Mouse (Mus musculus): Measurements from ENCODE around the gene Ptpre. TPM values are rescaled to one million over a fixed set of nuclear protein-coding genes. Genes with fewer than 3 reads are reported as not detected.
"Not testable (repeated sequence)": the region's sequence is repeated elsewhere in the genome, so short reads cannot be mapped to it uniquely, and the experiment has no call there.

Gene Ptpre
- 1.0 and 1.2 TPM in 2 replicates for polyA plus RNA-seq (2014; fragmentation: Nextera tagmentation; extraction: Ambion mirVana)

DNA sequence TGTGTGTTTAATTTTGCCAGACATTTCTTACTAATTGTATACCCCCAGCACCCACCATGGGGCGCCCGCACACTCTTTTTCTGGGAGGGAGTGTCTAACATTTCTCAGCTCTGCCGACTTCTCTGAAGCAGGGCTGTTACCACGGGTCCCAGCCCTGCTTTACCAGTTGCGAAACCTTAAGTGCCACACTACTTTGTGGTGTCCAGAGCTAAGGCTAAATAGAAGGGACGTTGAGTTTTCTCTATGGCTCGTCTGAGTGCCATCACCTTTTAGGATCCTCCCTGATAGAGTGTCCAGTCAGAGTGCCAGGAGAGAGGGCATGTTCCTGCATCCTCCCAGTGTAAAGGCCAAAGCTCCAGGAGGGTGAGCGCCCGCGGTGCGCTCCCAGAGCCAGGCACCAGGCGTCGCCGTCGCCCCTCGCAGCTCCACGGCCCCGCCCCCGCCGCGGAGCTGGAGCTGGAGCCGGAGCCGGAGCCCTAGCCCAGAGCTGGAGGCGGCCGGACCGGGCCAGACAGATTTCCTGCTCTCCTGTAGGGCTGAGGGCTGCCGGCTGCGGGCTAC is at the start of gene Ptpre:
Gene Ptpre (plus strand): TSS at position 141 of the 561 bp plus-strand sequence.
- Histone ChIP-seq H3K4me3 (ENCODE audit: low read depth, low read length) (peak within 1 kb of the TSS; percentile 62), H3K9me3 (replicated peaks; ENCODE audit: control insufficient read depth, low read length) (no peaks in the 10 kb centered on the region), H3K9ac (replicated peaks; ENCODE audit: low read length) (peak within 1 kb of the TSS; percentile 57), H3K4me2 (ENCODE audit: low read depth, low read length) (peak within 1 kb of the TSS; percentile 97), H3K4me1 (ENCODE audit: control insufficient read depth, insufficient read depth, low read length) (no peaks in the 10 kb centered on the region; the same call in 1 of the 2 replicates), H3K36me3 (replicated peaks; ENCODE audit: control insufficient read depth, insufficient read depth, low read depth, low read length) (no peaks in the 10 kb centered on the region), H3K27ac (replicated peaks; ENCODE audit: low read depth, low read length) (no peak within 1 kb of the TSS), H3K27me3 (ENCODE audit: control insufficient read depth, insufficient read depth, low read length) (peaks cover 13% of the 10 kb centered on the region)
- DNase-seq (ENCODE audit: low spot score) (peak; percentile 88), ATAC-seq (replicated peaks; ENCODE audit: insufficient number of reproducible peaks, low FRiP score, low TSS enrichment, low read depth) (peak; percentile 89)
- WGBS: 4% methylated on average over 28 of the region's 28 CpGs

DNA sequence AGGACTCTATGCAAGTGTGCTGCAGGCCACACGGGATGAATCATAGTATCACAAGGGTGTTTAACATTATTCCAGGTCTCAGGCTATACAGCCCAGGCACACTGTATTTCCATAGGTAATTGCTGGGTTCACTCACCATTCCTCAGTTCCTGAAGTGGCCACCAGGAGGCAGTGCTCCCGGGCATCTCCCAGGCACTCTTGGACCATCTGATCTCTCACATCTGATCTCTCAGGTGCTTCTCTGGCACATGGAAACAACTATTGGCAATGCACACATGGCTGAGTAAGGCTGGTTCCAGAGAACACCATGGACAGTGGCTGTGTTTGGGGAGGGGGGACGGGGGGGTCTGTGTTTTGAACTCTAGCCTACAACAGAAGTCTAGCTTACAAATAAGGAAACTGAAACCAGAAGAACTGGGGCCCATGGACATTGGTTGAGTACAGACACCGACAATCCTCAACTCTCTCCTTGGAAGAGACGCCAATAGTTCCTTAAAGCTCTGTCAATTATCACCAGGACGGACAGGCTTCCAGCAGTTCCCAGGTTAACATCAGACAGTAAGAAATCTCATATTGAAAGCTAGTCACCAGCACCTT is 49.0 kb upstream of the Ptpre start:
- Histone ChIP-seq H3K9me3 (replicated peaks; ENCODE audit: control insufficient read depth, low read length) (no peaks in the 10 kb centered on the region), H3K4me1 (ENCODE audit: control insufficient read depth, insufficient read depth, low read length) (no peaks in the 10 kb centered on the region), H3K36me3 (replicated peaks; ENCODE audit: control insufficient read depth, insufficient read depth, low read depth, low read length) (no peaks in the 10 kb centered on the region), H3K9ac (replicated peaks; ENCODE audit: low read length) (no peak overlapping the region), H3K27ac (replicated peaks; ENCODE audit: low read depth, low read length) (no peak overlapping the region), H3K4me2 (ENCODE audit: low read depth, low read length) (no peak overlapping the region), H3K4me3 (ENCODE audit: low read depth, low read length) (no peak overlapping the region), H3K27me3 (ENCODE audit: control insufficient read depth, insufficient read depth, low read length) (no peaks in the 10 kb centered on the region)
- DNase-seq (ENCODE audit: low spot score) (peak; percentile 29), ATAC-seq (replicated peaks; ENCODE audit: insufficient number of reproducible peaks, low FRiP score, low TSS enrichment, low read depth) (no peak)
- 69% methylated on average over 6 of the region's 6 CpGs for WGBS

DNA sequence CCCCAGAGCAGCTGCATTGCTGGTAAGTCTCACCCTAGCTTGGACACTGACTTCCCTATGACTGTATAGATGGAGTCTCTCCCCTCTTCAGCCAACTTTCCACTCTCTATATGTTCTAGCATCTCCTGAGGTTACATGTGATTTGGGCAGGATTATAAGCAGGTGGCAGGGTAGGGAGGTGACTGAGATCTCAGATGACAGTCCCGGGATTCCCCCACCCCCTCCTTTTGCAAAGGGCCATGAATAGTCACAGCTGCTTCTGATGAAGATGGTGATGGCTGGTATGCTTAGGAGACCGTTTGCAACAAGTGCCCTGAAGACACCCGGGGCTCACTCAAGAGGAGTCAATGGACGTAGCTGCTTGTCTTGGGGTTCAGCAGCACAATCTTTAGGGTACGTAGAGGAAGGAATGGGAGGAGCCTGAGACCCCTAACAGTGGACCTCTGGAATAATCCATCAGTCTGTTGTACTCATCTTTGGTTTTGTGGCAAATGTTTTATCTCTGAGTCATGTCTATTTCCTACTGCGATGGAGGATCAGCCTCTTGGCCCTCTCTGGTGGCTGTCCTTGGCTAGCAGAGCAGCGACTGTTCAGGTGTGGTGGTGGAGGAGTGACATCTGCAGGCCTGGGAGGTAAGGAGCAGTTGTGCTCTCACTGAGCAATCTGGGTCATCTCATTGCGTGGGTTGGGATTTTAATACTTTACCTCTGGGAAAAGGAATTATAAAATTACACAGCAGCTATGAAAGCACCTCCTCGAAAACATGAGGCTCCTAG is 47.4 kb upstream of the Ptpre start:
- no peak overlapping the region for H3K4me3 ChIP-seq (ENCODE audit: low read depth, low read length)
- no peak overlapping the region for H3K4me2 ChIP-seq (ENCODE audit: low read depth, low read length)
- DNase-seq (ENCODE audit: low spot score): no peak
- no peak for ATAC-seq (replicated peaks; ENCODE audit: insufficient number of reproducible peaks, low FRiP score, low TSS enrichment, low read depth)
- 78% methylated on average over 9 of the region's 9 CpGs for WGBS
- no peaks in the 10 kb centered on the region for H3K27me3 ChIP-seq (ENCODE audit: control insufficient read depth, insufficient read depth, low read length)
- no peaks in the 10 kb centered on the region for H3K4me1 ChIP-seq (ENCODE audit: control insufficient read depth, insufficient read depth, low read length)
- H3K36me3 ChIP-seq (replicated peaks; ENCODE audit: control insufficient read depth, insufficient read depth, low read depth, low read length): no peaks in the 10 kb centered on the region
- H3K9me3 ChIP-seq (replicated peaks; ENCODE audit: control insufficient read depth, low read length): no peaks in the 10 kb centered on the region
- no peak overlapping the region for H3K27ac ChIP-seq (replicated peaks; ENCODE audit: low read depth, low read length)
- H3K9ac ChIP-seq (replicated peaks; ENCODE audit: low read length): no peak overlapping the region

DNA sequence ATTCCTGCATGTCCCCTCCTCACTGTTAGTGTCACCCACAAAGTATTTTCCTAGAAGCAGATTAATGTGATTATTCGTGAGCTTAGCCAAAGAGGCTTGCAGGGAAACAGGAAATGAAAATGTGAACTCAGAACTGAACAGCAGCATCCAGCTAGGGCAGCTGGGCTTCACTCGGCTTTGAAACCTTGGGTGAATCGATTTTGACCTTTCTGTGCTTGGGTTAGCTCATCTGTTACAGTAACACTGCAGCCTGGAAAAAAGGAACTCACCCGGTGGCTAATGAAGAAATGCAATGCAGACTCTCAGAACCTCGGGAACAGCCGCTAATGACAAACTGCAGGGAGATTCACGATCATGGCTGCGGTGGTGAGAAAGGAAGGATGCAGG is 46.8 kb upstream of the Ptpre start:
- Histone ChIP-seq H3K27ac (replicated peaks; ENCODE audit: low read depth, low read length) (no peak overlapping the region), H3K4me3 (ENCODE audit: low read depth, low read length) (no peak overlapping the region), H3K9me3 (replicated peaks; ENCODE audit: control insufficient read depth, low read length) (no peaks in the 10 kb centered on the region), H3K9ac (replicated peaks; ENCODE audit: low read length) (no peak overlapping the region), H3K36me3 (replicated peaks; ENCODE audit: control insufficient read depth, insufficient read depth, low read depth, low read length) (no peaks in the 10 kb centered on the region), H3K4me1 (ENCODE audit: control insufficient read depth, insufficient read depth, low read length) (no peaks in the 10 kb centered on the region), H3K27me3 (ENCODE audit: control insufficient read depth, insufficient read depth, low read length) (no peaks in the 10 kb centered on the region), H3K4me2 (ENCODE audit: low read depth, low read length) (no peak overlapping the region)
- no peak for DNase-seq (ENCODE audit: low spot score)
- ATAC-seq (replicated peaks; ENCODE audit: insufficient number of reproducible peaks, low FRiP score, low TSS enrichment, low read depth): no peak
- WGBS: 60% methylated on average over 8 of the region's 8 CpGs

DNA sequence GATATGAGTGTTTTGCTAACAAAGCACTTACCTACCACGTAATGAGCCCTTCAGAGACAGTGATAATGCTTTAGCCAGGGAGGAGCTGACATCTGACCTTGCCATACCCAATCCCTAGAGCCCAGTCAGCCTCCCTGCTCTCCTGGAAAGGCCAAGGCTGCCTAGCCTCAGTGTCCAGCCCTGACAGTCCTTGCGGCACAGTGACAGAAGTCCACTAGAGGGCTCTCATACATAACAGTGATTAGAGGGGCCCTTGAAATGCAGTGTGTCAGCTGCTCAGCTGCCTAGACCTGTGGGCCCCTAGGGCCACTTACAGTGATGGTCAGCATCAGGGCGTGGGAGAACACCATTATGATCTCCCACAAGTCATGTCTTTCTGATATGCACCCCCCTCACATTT is 42.0 kb upstream of the Ptpre start:
- DNase-seq (ENCODE audit: low spot score) (peak; percentile 35), ATAC-seq (replicated peaks; ENCODE audit: insufficient number of reproducible peaks, low FRiP score, low TSS enrichment, low read depth) (no peak)
- Histone ChIP-seq H3K4me3 (ENCODE audit: low read depth, low read length) (no peak overlapping the region), H3K27ac (replicated peaks; ENCODE audit: low read depth, low read length) (no peak overlapping the region), H3K4me2 (ENCODE audit: low read depth, low read length) (no peak overlapping the region), H3K9ac (replicated peaks; ENCODE audit: low read length) (no peak overlapping the region), H3K36me3 (replicated peaks; ENCODE audit: control insufficient read depth, insufficient read depth, low read depth, low read length) (no peaks in the 10 kb centered on the region), H3K9me3 (replicated peaks; ENCODE audit: control insufficient read depth, low read length) (no peaks in the 10 kb centered on the region), H3K27me3 (ENCODE audit: control insufficient read depth, insufficient read depth, low read length) (no peaks in the 10 kb centered on the region), H3K4me1 (ENCODE audit: control insufficient read depth, insufficient read depth, low read length) (no peaks in the 10 kb centered on the region)
- WGBS: 41% methylated on average over 3 of the region's 3 CpGs

DNA sequence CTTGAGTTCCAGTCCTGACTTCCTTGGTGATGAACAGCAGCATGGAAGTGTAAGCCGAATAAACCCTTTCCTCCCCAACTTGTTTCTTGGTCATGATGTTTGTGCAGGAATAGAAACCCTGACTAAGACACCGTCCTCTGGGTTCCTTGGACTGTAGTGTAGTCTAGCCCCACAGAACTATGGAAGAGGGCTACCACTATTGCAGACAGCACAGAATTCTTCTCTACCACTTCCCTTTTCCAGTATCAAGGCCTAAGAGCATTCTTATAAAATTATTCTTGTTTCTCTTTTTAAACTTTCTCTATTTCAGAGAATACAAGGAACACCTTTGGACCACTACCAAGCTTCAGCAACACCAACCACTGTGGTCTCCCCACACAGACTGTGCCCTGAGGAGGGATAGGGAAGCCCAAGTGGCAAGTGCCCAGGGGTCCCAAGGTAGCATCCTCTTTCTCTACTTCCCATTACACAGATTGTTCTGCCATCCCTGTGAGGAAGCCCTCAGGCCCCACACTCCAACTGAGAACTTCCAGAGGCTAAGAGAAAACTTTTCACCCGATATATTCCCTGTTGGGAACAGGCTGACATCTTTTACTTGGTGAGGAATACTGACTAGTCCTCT is 38.6 kb upstream of the Ptpre start:
- Histone ChIP-seq H3K4me1 (ENCODE audit: control insufficient read depth, insufficient read depth, low read length) (no peaks in the 10 kb centered on the region), H3K9ac (replicated peaks; ENCODE audit: low read length) (no peak overlapping the region), H3K4me3 (ENCODE audit: low read depth, low read length) (no peak overlapping the region), H3K9me3 (replicated peaks; ENCODE audit: control insufficient read depth, low read length) (no peaks in the 10 kb centered on the region), H3K27me3 (ENCODE audit: control insufficient read depth, insufficient read depth, low read length) (no peaks in the 10 kb centered on the region), H3K27ac (replicated peaks; ENCODE audit: low read depth, low read length) (no peak overlapping the region), H3K4me2 (ENCODE audit: low read depth, low read length) (no peak overlapping the region), H3K36me3 (replicated peaks; ENCODE audit: control insufficient read depth, insufficient read depth, low read depth, low read length) (no peaks in the 10 kb centered on the region)
- no peak for DNase-seq (ENCODE audit: low spot score)
- no peak for ATAC-seq (replicated peaks; ENCODE audit: insufficient number of reproducible peaks, low FRiP score, low TSS enrichment, low read depth)
- 72% methylated on average over 3 of the region's 3 CpGs for WGBS

DNA sequence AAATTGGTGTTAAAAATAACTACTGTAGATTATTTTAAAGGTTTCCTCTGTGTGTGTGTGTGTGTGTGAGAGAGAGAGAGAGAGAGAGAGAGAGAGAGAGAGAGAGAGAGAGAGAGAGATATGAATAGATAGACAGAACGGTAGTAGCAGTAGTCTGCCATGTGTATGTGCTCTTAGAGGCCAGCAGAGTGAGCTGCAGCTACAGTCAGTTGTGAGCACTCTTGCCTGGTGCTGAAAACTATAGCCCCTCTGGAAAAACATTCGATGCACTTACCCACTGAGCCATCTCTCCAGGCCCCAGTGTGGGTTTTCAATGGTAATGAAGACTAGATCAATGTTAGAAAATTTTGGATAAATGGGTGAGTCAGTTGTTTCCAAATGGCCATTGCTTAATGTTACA is 37.9 kb upstream of the Ptpre start:
- H3K4me2 ChIP-seq (ENCODE audit: low read depth, low read length): no peak overlapping the region
- H3K4me3 ChIP-seq (ENCODE audit: low read depth, low read length): no peak overlapping the region
- ATAC-seq (replicated peaks; ENCODE audit: insufficient number of reproducible peaks, low FRiP score, low TSS enrichment, low read depth) (no peak), DNase-seq (ENCODE audit: low spot score) (no peak)
- H3K36me3 ChIP-seq (replicated peaks; ENCODE audit: control insufficient read depth, insufficient read depth, low read depth, low read length): no peaks in the 10 kb centered on the region
- no peak overlapping the region for H3K9ac ChIP-seq (replicated peaks; ENCODE audit: low read length)
- H3K4me1 ChIP-seq (ENCODE audit: control insufficient read depth, insufficient read depth, low read length): no peaks in the 10 kb centered on the region
- 57% methylated on average over 2 of the region's 2 CpGs for WGBS
- no peak overlapping the region for H3K27ac ChIP-seq (replicated peaks; ENCODE audit: low read depth, low read length)
- no peaks in the 10 kb centered on the region for H3K9me3 ChIP-seq (replicated peaks; ENCODE audit: control insufficient read depth, low read length)
- H3K27me3 ChIP-seq (ENCODE audit: control insufficient read depth, insufficient read depth, low read length): no peaks in the 10 kb centered on the region

DNA sequence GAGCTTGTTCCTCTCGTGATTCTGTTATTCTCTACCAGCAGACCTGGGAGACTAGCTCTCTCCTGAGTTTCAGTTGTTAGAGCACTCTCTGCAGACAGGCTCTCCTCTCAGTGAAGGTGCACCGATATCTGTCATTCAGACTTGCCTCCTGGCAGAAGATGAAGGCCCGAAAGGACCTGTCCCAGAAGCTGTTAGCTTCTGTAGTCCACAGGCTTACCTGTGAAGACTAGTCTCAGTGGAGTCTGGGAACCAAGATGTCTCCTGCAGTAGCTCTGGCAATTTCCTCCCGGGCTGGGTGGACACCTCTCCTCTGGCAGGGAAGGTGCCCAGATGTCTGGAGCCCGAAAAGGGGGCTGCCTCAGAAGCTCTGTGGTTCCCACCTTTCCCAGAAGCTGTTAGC is 30.8 kb upstream of the Ptpre start:
- not testable (repeated sequence) for H3K27ac ChIP-seq (replicated peaks; ENCODE audit: low read depth, low read length); H3K4me2 ChIP-seq (ENCODE audit: low read depth, low read length); DNase-seq (ENCODE audit: low spot score); H3K4me3 ChIP-seq (ENCODE audit: low read depth, low read length); H3K36me3 ChIP-seq (replicated peaks; ENCODE audit: control insufficient read depth, insufficient read depth, low read depth, low read length); H3K27me3 ChIP-seq (ENCODE audit: control insufficient read depth, insufficient read depth, low read length); ATAC-seq (replicated peaks; ENCODE audit: insufficient number of reproducible peaks, low FRiP score, low TSS enrichment, low read depth); H3K9ac ChIP-seq (replicated peaks; ENCODE audit: low read length); H3K9me3 ChIP-seq (replicated peaks; ENCODE audit: control insufficient read depth, low read length); H3K4me1 ChIP-seq (ENCODE audit: control insufficient read depth, insufficient read depth, low read length)
- 88% methylated on average over 5 of the region's 5 CpGs for WGBS

All from embryonic facial prominence, embryonic 11.5 days (tissue).